Mouse (Mus musculus) kidney, adult 18-20 months (tissue): ENCODE results near the gene Srsf3.
A peak's percentile ranks its signal among the peaks of the same experiment; 100 is the strongest.

Experiments
- DNase-seq: peaks from one replicate; pipeline ENCODE4 v3.0.0; 2021

The Srsf3 gene

DNA sequence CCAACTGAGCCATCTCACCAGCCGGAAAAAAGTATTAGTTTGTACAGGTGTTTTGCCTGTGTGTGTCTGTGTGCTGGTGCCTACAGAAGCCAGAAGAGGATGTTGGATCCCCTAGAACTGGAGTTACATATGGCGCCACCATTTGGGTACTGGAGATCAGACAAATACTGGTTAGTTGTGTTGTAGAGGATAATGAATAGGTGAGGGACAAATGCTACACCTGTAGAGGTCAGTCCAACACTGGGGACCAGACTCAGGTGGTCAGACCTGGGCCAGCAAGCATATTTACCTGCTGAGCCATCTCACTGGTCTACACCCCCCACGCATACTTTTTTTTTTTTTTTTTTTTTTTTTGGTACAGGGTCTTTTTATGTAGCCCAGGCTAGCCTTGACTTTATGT is 14.4 kb downstream of the Srsf3 start:
- DNase-seq: no peak

DNA sequence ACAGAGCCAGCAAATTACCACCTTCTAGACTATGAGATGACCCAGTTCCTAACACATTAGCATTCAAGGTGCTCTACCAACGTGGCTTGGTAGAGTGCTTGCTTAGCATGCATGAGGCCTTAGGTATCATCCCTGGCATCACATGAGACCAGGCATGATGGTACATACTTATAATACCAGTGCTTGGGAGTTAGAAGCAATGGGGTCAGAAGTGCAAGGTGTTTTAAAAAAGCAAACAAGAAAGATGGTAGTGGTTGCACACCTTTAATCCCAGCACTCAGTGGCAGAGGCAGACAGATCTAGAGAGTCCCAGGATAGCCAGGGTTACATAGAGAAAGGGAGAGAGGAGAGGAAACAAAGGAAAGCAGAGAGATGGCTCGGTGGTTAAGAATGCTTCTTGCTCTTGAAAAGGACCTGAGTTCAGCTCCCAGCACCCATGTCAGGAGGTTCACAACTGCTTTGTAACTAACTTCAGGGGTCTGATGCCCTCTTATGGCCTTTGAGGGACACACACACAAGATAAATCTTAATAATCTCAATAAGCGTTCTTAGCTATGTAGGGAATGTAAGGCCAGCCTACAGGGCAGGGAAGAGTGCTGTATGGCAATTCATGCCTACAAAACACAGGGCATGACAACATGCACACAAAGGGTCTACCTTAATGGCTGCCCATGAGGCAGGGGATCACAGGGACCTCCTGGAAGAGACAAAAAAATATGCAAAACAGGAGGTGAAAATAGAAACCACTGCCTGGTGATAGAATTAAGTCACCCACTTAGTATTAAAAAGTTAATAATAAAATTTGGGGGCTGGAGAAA is 15.5 kb downstream of the Srsf3 start:
- no peak for DNase-seq

DNA sequence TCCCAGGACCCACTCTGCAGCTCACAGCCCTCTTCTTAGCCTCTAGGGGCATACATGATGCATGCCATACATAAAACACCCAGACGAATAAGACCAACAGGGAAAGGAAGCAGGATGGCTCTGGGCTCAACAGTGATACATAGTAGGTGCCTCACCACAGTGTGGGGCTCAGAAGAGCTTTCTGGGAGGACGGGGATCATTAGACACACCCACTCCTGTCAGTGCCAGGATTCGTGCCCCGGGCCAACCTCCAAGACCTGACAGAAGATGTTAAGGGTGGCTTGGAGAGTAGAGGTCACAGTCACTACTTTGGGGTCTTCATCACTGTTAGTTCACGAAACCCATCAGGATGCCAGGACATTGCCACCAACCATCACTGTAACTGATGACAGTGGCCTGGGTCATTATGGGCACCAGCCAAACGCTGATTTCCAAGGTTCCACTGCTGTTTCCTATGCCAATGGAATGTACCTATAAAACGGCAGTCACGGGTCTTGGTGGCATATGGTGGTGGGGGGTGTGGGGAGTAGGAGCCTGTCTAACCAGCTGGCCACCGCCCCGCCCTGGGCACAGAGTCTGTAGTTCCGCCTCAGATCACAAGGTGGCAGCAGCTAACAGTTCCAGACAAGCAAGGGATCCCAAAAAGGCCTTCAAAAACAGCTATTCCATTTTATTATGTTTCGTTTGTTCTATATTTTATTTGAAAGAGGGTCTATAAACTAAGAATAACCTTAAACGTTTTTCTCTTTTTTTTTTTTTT is 16.5 kb downstream of the Srsf3 start:
- DNase-seq: peak; percentile 88

DNA sequence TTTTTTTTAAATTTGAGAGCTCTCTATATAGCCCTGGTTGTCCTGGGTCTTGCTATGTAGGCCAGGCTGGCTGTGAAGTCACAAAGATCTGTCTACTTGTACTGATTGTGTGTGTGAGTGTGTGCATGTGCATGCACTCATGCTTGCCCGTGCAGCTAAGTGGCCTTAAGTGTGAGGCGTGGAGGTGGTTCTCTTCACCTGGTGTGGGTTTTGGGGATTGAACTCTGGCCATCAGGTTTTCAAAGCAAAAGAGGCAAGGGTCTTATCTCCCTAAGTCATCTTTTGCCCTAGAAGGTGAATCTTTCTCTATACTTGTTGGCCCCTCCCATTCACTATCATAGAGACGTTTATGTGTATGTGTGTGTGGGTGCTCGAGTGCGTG is 17.1 kb downstream of the Srsf3 start:
- DNase-seq: no peak

DNA sequence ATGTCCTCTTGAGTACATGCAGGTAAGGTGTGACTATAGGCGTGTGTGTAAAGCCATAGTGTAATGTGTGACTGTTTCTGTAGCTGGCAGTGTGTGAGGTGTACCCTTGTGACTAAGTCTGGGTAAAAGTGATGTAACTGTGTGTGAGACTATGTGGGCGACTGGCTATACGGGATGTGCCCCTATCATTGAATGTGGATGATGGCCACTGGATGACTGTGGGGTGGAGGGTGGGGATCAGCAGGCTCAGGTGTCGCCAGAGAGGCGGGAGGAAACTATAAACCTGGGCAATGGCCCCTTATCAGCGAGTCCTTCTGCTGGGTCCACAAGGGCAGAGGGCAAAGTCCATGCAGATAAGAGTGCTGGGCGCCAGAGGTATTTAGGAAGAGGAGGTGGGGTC is 17.5 kb downstream of the Srsf3 start:
- no peak for DNase-seq

DNA sequence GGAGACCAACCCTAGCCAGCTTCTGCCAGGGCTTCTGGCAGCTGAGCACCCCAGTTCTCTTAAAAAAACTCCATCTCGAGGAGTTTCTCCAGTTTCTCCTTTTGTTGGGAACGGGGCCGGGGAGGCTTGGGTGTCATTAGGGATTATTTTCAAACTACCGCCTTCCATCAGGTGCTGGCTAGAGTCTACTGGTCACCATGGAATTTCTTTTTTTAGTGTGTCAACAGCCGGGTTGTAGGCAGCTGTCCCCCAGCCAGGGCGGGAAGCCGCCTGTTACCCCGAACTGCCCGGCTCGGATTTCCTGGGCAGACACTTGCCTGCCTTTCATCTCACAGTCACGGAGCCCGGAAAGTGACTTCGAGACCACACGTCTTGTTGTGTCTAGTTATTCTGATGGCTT is 18.4 kb downstream of the Srsf3 start:
- no peak for DNase-seq

DNA sequence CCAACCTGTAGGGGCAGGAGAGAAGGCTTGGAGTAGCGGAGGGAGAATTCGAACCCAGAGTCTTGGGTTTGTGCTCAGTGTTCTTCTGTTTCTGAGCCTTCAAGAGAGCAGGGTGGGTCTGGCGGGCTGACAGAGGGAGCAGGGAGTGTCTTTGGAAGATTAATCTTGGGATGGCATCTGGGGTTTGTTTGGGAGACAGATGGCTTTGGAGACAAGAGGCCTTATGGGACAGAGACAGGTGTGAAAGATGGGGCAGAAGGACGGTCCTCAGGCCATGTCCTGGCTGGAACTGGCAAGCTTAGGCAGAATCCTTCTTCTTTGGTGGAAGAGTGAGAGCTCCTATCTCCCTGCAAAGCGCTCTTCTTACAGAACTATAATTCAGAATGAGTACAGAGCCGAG is 20.6 kb downstream of the Srsf3 start:
- no peak for DNase-seq

DNA sequence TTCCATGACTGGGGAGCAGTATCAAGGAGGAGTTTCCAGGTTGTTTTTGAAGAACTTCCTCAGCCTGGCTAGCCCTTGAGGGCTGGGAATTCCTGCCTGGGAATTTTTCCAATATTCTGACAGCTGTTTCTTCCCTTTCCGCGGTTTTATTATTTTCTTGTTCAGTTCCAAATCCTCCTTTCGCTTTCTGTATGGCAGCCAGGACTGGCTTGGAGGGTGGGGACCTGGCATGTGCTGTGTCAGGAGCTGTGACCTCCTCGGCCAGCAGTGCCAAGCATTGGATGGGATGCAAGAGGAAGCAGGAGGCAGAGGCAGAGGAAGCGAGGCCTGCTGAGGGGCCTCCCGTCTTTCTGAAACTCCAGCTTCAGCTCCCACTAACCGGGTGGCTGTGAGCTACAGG is 21.4 kb downstream of the Srsf3 start:
- DNase-seq: peak; percentile 46

DNA sequence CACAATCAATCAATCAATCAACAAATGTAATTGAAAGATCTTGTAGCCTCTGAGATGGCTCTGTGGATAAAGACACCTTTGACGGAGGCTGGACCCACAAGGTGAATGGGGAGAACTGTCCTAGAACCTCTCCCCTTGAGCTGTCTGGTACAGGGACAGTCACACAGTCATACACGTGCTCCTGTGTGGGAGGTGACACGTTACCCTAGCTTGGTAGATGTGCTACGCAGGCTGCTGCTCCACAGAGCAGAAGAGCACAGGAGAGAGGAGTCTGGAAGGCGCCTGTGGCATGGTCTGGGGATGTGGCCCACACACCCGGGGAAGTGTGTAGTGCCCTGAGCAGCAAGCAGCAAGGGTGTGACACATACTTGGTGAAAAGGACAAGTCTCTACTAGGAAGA is 22.0 kb downstream of the Srsf3 start:
- DNase-seq: no peak

DNA sequence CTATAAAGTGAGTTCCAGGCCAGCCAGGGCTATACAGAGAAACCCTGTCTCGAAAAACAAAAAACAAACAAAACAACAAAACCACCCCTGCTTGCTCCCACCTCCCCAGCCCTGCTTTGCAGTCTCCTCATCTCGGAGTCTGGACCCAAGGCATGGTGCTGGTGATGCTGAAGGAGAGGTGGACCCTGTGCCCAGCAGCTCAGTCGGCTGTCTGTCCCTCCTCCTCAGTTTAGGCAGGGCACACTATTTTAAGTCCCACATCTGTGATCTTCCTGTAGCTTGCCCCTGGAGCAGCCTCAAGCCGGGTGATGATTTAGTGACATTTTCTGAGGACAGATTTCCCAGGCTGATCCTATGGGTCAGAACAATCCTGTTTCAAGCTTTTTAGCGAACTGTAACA is 23.2 kb downstream of the Srsf3 start:
- DNase-seq: no peak

DNA sequence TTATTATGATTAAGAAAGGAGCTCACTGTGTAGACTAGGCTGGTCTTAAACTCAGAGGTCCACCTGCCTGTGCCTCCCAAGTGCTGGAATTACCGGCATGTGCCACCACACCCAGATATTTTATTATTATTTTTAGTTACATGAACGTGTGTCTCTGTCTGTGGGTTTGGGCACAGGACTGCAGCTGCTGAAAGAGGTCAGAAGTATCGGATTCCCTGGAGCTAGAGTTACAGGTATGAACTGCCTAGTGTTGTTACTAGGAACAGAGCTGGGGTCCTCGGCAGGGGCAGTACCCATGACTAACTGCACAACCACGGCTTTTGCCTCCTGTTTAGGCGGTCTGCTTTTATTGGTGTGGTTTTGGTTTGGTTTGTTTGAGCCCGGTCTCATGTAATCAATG is 23.8 kb downstream of the Srsf3 start:
- no peak for DNase-seq

DNA sequence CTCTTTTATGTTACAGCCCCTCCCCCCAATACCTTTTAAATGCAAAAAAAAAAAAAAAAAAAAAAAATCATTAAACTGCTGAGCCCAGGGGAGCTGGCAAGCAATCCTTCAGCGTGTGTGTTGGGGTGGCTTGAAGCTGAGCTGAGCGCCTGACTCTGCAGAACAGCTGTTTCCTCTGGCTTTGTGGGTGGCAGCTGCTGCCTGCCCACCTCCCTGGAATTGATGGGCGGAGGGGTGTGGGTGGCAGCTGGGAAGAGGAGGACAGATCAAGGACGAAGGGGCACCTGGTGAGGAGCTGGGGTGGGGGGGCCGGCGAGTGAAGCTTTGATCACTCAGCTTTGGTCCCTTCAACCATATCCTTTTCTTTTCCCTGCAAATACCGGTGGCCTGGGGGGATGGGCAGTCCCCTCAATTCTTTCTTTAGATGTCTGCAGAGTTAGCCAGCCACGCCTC is 24.3 kb downstream of the Srsf3 start:
- no peak for DNase-seq

DNA sequence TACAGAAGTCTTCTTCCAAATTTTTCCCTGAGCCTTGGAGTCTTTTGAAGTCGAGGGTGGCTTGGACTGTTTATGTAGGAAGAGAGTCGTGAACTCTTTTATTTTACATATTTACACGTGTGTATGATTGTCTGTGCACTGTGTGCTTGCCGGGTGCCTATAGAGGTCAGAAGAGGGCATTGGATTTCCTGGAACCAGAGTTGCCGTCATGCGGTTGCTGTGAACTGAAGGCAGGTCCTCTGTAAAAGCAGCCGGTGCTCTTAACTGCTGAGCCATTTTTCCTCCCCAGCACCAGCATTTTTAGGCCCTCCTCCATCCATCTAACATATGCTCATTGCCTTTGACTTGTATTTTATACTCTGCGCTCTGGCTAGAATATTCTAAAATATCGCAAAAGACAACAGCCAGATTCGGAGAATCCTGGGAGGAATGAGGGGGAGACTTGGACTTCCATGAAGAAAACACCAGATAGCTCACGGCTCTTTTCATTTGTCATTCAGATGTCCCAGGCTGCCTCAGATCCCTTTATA is 25.0 kb downstream of the Srsf3 start:
- DNase-seq: no peak

DNA sequence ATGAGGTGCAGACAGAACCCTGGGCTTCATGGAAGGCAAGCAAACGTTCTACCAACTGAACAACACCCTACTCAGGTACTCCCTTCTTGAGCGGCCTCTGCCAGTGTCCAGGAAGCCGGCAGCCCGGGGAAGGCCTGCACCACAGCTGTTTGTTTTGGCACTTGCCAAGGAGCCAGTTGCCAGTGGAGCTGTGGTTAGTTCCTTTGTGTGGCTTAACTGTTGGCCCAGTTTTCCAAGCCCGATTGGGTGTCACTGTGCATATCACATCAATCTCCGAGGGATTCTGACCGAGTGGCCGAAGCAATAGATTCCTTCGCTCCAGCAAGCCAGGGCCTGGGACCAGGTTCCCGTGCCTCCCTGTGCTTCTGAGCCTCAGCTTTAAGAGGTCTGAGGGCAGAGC is 25.5 kb downstream of the Srsf3 start:
- peak; percentile 46 for DNase-seq

DNA sequence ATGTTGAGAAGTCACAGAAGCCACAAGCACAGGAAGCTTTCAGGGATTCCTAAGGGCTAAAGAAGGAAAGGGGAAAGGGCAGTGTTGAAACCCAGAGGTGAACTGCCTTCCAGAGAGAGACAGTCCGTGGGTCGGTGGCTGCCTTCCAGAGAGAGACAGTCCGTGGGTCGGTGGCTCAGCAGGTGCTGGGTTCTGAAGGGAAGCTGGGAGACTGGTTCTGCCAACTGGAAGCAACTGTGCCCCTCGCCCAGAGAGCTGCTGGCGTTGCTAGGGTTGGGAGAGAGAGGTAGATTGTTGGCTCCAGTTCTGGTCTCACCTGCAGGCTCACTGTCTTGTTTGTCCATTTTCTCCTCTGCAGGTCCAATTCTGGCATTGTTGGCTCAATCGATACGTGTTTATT is 26.1 kb downstream of the Srsf3 start:
- no peak for DNase-seq

DNA sequence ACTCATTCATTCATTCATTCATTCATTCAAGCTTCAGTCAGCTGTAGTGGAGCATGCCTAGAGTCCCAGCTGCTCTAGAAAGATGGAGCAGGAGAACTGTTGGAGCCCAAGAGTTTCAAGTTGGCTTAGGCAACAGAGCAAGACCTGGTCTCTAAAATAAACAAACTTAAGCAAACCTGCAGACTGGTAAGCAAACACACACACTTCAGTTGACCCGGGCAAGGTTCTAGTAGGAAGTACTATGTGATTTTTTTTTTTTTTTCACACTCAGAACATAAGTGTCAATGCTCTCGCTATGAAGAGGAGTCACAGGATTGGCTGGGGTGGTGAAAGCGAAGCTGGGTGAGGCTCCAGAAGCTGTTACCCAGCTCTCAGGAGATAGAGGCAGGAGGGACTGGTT is 27.2 kb downstream of the Srsf3 start:
- no peak for DNase-seq

DNA sequence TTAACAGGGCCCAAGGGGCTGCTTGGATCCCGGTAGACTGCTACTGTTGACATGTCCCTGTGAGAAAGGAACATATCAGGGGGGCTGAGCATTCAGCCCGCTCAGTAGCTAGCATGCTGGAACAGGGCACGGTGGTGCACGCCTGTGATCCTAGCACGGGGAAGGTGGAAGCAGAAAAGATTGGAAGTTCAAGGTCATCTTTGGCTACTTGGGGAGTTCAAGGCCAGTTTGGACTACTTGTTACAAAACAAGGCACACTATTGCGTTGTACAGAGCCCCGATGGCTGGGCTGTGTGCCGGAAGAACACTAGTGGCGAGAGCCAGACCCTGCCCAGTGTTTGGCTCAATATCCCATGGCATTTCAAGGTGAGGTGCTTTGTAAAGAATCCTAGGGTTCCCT is 28.5 kb downstream of the Srsf3 start:
- DNase-seq: no peak

DNA sequence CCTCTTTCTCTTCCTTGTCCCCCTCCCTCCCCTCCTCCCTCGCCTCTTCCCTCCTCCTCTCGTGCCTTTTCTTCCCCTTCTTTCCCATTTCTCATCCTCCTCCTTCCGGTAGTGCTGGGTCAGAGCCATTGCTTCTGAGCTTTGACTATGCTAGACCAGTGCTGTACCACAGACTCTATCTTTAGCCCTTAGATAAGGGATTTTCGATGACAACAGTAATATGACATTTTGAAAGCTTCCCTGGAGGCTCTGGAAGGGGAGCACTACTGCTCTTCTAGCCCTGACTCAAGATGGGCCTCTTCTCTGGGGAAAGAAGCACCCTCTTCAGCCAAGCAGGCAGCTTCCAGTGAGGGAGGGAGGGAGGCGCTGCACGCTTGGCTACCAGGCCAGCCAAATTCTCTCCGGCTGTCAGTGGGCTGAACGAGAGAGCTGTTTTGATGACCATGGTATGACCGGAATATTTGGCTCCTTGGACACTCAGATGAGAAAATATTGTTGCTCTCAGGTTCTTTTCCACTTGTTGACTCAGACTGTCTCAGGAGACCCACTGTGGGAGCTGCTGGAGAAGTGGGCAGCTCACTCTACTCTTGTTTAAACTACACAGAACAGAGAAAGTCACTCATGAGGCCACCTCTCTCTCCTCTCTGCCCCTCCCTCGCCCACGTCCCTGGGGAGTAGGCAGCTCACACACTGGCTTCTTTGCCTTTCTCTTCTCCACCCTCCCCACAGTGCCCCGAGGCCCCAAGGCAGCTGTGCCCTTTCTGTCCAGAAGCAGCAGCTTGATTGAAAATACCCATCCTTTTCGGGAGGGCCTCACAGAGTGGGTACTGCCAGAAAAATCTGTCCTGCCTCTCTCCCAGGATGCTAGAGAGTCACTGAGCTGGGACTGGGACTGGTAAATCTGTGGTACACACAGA is 29.9 kb downstream of the Srsf3 start:
- DNase-seq: no peak

DNA sequence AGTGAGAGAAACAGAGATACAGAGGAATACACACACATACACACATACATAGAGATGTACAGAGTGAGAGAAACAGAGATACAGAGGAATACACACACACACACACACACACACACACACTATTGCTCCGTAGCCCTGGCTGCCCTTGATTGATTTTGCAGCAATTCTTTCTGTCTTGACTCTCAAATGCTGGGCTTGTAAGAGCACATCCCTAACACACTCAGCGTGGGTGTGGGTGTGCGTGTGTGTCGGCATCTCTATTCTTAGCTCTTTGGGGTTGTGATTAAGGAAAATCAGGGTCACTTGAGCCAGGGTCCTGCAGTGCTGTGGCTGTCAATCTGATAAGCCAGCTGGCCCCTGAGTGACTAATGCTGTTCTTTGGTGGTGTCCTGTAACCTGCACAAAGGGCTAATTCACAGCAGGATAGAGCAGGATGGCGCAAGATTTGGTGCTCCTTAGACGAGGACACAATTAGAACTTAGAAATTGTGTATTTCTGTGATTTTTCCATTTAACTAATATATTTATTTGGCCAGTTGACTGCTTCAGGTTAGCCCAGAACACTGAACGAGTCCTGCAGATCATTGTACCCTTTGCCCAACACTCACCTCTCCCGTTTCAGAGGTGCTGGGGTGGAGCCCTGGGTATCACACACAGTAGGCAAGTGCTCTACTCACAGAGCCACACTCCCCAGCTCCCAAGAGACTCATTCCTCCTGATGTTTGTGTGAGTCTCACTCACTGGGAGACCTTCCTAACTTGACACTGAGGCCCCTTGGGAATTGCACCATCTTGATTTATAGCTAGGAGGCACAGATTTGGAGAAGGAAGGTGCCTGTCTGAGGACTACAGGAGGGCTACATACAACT is 30.9 kb downstream of the Srsf3 start:
- no peak for DNase-seq

DNA sequence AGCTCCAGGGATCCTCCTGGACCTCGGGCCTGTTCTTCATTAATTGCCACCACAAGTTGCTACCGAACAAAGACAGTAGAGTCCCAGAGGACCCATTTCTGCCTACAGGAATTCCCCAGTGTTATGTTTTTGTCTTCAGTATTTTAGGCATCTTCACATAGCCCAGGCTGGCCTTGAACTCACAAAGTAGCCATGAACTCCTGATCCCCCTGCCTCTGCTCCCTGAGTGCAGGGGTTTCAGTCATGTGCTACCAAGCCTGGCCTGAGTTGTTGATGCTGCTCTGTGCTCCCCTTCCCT is 31.5 kb downstream of the Srsf3 start:
- DNase-seq: no peak

DNA sequence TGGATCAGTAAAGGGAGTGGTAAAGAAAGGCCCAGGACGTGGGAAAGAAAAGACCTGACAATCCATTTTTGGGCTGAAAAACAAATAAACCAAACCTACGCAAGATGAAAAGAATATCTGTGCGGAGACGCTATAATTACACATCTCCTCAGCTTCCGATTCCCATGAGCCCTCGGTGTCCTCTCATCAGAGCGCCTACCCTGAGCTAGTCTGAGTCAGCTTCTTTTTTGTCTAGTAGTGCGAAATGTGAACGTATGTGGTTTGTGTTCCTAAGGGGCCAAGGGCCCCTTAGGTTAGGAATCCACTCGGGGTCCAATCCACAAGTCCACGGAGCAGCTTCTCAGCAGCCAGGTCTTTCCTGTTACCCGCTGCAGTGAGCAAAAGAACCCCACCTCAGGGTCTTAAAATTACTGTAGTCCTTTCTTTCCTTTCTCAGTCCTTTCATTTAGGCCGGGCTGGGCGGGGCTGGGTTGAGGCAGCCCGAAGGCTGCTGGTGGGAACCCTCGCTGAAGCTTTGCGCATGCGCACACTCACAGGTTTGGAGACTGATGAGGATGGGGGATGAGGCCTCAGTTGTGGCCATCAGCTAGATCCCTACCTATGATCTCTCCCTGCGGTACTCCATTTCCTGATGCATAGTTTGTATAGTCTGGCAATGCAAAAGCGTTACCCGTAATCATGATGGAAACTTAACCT is 33.0 kb downstream of the Srsf3 start:
- DNase-seq: no peak

DNA sequence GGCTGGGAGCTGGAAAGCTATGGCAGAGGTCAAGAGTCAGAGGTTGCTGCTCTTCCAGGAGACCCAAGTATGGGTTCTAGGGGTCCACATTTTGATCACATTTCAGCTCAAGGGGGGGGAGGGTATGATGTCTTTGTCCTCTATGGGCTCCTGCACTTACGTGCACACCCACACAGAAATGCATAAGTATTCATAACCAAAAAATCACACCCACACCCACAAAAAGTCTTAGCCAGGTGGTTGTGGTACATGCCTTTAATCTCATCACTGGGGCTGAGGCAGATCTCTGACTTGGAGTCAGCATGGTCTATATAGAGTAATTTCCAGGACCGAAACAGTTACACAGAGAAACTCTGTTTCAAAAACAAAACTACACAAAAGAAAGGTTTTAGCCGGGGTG is 33.5 kb downstream of the Srsf3 start:
- no peak for DNase-seq
